Mouse (Mus musculus): ENCODE measurements at regions not wholly inside any gene's neighbourhood (a gene's known extent, or its start where the extent isn't known, plus 50 kb on each side); places are given as distances from the start of the nearest gene placed in this dataset.
A peak's percentile ranks its signal among the peaks of the same experiment; 100 is the strongest.

- no peak for DNase-seq (ENCODE audit: low read depth, low spot score)
Observed at GRCm38 (mm10) chr8:89202484-89203096, 158.6 kb upstream of the Sall1 start.

- DNase-seq (ENCODE audit: low read depth, low spot score), result no peak
Observed at GRCm38 (mm10) chr8:89200301-89200700, 156.3 kb upstream of the Sall1 start.

DNA sequence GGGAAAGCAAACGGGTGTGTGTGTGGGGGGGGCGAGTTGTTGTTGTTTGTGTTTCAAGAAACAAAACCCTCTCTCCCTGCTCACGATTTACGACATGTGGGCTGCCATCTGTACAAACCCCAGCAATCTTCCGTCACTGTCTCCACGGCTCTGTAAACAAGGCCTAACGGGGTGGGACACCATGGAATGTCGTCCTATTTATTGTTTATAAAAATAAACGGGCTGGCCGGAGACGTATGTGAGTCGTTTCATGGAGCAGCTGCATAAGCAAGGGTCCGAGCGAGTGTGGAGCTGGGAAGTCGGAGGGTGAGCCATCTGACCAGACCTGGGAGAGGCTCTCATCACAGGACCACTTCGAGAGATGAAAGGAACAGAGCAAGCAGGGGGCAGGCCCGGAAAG is 141.4 kb upstream of the Sall1 start:
- DNase-seq (ENCODE audit: low read depth, low spot score), result no peak

DNA sequence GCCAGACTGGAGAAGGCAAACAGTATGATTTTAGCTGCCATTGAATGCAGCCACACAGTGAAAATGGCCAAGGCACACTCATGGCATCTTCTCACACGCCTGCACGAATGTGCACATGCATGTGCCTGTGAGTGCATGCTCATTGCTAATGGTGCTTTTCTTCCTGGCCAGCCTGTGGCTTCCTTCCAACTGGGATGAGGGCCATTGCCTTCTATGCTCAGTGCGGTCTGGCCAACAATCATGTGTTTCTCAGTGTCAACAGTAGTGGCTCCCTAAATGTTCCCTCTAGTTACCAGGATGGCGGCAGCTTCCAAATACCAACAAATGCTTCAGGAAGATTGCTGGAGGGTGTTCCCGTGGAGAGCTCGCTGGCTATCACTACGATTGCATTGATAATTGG is 131.7 kb upstream of the Sall1 start:
- no peak for DNase-seq (ENCODE audit: low read depth, low spot score)

GRCm38 (mm10) chr8:89171561-89171960 is 127.6 kb upstream of the Sall1 start:
- no peak for DNase-seq (ENCODE audit: low read depth, low spot score)

- DNase-seq (ENCODE audit: low read depth, low spot score), result no peak
Observed at GRCm38 (mm10) chr8:89169484-89169883, 125.5 kb upstream of the Sall1 start.

- peak; percentile 94 for DNase-seq (ENCODE audit: low read depth, low spot score)
Observed at GRCm38 (mm10) chr8:89167026-89167425, 123.1 kb upstream of the Sall1 start.

DNA sequence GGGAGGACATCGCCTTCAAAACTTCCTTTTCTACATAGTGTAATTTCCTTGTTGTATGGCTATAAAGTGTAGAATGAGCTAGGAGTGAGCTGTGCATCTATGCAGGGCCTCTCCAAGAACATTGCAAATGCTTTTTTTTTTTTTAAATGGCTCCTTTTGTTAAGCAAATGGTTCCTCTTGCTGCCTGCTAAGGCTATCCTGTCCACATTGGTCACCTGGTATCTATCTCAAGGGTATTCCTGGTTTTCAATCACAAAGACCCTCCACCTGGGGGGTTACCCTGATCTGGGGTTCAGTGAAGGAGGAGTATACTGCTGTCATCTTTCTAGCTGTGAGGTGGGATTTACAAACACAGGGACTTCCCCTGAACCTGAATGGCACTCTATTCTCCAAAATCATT is 112.9 kb upstream of the Sall1 start:
- peak; percentile 89 for DNase-seq (ENCODE audit: low read depth, low spot score)

- no peak for DNase-seq (ENCODE audit: low read depth, low spot score)
Observed at GRCm38 (mm10) chr8:89153605-89154004, 109.6 kb upstream of the Sall1 start.

DNA sequence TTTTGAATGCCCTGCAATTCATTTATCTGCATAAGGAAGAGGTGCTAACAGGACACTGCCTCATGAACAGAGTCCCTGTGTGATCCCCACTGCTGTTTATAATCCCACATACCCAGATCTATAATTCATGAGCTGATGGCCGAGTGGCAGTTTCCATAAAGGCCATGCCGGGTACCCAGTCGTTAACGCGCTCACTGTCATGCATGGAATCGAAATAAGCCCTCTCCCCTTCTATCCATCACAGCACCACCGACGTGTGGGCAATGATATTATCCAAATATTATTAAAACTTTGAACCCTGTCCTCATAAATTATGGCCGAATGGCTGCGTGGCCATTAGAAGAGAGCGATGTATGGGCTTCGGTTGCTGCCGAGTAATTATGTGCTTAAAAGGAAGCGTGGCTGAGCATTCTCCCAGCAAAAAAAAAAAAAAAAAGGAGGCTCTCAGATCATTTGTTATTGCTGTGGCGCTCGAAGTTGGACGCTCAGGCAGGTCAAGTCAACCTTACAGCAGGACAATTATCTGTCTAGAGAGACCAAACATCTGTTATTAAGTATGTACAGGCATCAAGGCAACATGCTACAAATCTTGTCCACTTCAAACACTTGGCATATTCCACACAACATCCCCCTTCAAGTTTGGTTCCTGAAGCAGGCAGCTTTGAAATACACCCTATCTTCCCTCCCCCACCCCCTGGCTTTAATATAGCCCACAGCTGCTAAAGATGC is 109.1 kb upstream of the Sall1 start:
- no peak for DNase-seq (ENCODE audit: low read depth, low spot score)

DNA sequence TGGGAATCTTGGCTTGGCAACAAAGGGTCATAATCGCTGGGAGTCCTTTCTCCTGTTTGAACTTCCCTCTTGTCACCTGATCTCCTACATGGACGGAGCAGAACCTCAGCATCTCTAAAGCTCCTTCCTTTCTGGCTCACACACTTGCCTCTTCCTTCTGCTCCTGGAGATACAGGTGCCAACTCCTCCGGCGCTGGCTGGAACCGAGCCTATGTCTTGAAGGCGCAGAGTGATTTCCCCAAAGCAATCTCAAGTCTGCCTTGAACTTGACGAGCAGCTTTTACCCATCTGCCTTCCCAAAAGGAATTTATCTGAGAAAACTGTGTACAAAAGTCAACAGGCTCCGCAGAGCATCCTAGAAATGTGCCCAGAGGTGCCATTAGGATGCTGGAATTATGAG is 108.4 kb upstream of the Sall1 start:
- no peak for DNase-seq (ENCODE audit: low read depth, low spot score)

DNA sequence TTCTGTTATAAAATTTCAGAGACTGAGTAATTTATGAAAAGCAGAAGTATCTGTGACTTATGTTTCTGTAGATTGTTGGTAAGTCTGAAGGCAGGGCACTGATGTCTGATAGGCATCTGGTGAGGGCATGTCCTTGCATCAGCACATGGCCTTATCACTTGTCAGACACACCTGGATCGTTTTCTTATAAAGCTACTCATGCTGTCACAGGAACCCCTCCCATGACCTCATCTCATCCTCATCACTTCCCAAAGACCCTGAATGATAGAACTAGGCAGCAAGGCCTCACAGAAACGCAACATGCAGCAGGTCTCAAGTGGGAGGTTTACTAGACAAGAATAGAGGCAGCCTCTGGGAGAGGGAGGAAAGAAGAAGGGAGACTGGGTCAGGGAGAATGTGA is 107.0 kb upstream of the Sall1 start:
- no peak for DNase-seq (ENCODE audit: low read depth, low spot score)

GRCm38 (mm10) chr8:89141529-89142235 is 97.7 kb upstream of the Sall1 start:
- no peak for DNase-seq (ENCODE audit: low read depth, low spot score)

GRCm38 (mm10) chr8:89139876-89140275 is 95.9 kb upstream of the Sall1 start:
- no peak for DNase-seq (ENCODE audit: low read depth, low spot score)

DNA sequence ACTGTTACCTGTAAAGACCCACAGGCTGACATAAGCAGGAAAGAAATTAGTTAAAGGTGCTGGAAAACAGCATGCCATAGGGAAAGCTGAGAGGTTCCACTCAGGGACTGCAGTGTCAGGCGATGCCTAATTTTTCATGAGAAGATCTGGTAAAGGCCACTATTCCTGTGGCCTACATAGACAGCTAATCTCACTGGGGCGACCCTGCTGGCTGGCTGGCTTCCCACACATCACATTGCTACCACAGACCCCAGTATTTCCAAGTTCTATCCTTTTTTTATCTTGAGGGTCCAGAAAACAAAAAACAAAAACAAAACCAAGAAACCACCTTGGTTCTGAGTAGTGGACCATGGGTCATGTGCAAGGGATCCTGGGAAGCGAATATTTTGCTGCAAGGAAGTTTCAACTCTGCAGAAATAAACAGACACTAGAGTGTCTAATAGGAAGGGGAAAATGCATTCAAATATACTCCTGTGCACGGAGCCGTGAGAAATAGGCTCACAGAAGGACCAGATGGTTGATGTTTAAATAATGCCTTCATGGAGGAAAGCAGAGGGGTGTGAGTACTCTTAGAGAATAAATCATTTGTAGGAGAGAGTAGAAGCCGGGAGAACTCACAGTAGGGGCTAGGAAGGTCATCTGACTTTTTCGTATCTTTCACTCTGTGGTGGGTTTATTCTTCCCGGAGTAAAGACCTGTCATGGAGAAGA is 94.6 kb upstream of the Sall1 start:
- no peak for DNase-seq (ENCODE audit: low read depth, low spot score)

- no peak for DNase-seq (ENCODE audit: low read depth, low spot score)
Observed at GRCm38 (mm10) chr8:89134581-89135484, 90.9 kb upstream of the Sall1 start.

GRCm38 (mm10) chr8:89134058-89134457 is 90.1 kb upstream of the Sall1 start:
- no peak for DNase-seq (ENCODE audit: low read depth, low spot score)

DNA sequence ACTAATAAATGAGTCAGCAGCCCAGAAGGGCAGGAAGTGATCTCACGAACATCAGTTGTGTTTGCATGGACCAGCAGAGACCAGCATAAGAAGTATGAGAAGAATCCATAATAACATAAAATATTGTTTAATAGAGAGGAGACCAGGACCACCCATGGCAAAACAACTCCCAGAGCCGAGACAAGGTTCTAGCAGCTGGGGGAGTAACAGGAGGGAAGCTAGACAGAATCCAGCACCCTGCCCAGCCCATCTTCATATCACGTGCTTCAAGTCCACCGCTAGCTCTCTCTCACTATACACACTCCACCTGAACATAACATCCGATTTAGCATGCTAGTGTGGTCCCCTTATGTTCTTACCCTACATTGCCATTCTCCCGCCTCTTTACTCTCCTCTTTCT is 77.1 kb upstream of the Sall1 start:
- no peak for DNase-seq (ENCODE audit: low read depth, low spot score)

DNA sequence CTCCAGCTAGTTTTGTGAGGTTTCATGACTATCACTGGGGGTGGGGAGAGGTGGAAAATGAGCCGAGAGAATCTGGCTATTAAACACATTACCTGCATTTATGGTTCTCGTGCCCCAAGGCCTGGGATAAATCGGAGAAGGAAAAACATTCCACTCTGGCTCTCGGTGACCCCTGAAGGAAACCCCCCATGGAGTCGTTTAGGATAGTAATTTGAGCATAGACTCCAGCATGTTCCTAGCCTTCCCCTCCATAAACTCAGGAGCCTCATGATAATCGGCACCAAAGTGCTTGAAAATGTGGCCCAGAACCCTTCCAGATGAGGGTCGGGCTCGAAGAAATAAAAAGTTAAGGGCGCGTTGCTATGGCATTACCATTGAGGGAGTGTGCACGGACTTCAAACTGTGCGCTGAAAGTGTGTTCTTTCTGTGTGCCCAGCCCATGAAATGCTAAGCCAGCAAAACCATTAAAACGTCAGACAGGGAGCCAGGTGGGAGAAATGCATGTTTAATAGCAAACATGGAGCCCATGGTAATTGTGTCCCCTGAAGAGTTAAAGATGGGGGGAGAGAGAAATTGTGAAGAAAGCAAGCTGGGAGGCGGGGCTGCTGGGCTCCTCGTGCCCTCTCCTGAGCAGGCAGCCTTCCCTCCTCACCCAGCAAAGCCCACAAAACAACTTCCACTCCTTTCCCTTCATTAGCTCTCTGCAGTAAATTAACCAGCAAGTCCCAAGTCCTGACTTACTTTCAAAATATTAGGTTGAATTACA is 64.1 kb upstream of the Sall1 start:
- DNase-seq (ENCODE audit: low read depth, low spot score), result peak; percentile 1

DNA sequence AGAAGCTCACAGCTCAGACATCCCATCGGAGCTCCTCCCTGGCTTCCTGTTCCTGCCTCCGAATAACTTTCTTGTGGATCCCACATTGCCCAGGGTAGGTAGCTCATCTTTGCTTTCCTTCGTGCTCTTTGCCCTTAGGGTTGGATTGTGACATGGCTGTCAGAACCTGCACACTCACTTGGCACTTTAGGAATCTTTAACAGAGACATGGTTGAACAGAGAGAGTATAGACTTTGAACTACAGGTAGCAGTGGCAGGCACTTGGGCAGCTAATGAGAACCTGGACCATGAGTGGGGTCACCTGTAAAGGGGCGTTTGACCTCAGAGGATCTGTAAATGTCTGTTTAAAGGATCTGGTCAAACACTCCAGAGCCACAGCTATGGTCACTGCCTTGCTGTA is 62.4 kb upstream of the Sall1 start:
- peak; percentile 0 for DNase-seq (ENCODE audit: low read depth, low spot score)
